ENCODE assay signal across 9 mouse cellular contexts in the genomic region with DNA sequence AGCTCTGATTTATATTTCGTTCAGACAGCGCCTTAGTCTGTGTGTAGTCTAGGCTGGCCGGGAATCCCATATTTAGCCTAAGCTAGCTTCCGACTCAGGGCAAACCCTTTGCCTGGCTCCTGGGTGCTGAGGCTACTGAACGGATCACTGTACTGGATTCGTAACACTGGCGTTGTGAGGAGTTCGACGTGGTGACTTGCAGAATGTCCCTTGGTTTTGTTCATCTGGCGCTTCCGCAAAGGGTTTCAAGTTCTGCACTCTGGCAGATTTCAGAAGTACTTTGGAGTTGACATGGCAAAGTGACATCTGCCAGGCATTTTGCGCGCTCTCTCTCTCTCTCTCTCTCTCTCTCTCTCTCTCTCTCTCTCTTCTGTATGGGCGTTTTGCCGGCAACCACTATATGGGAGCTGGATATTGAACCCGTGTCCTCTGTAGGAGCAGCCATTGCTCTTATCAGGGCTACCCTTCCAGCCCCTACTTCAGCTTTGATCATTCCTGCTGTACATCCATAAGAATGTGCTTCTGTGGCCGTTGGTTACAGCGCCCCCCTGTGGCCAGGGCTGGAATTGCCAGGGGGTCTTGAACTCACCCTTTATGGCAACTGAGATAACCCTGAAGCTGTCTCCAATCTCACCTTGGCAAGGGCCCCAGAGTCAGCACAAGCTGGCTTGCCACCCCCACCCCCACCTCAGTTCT. TPM values are rescaled to one million over a fixed set of nuclear protein-coding genes. Genes with fewer than 3 reads are reported as not detected.
DNase-seq lines count a peak whose midpoint lies in the region; ATAC-seq lines count a peak whose summit lies in the region.
"Had no signal": no experiment of that assay in that cellular context is flagged by ENCODE, and none has a peak within 500 bp of the region (broad histone marks: within the 10 kb centered on the region; RNA-seq: fewer than 3 reads in every experiment).

No protein-coding gene starts in this region.

- H3K36me3 ChIP-seq in kidney, embryonic 14.5 days (ENCODE audit: control insufficient read depth, insufficient read depth, low read length) = no peaks in the 10 kb centered on the region
- H3K36me3 ChIP-seq in liver, embryonic 11.5 days (ENCODE audit: control insufficient read depth, insufficient read depth, low read length) = no peaks in the 10 kb centered on the region
- H3K36me3 ChIP-seq: limb, embryonic 15.5 days had no signal

- no peak overlapping the region for H3K4me3 ChIP-seq in kidney, embryonic 14.5 days (ENCODE audit: low read length)
- no peak overlapping the region for H3K4me3 ChIP-seq in liver, embryonic 11.5 days (ENCODE audit: low read depth, low read length)
- H3K4me3 ChIP-seq: erythroblast, embryonic 14.5 days; limb, embryonic 15.5 days had no signal

- no peak overlapping the region for H3K9ac ChIP-seq in kidney, embryonic 14.5 days (ENCODE audit: low read depth, low read length)
- H3K9ac ChIP-seq in liver, embryonic 11.5 days (ENCODE audit: low read depth, low read length) = no peak overlapping the region
- H3K9ac ChIP-seq: limb, embryonic 15.5 days had no signal

- H3K4me2 ChIP-seq in kidney, embryonic 14.5 days (replicated peaks; ENCODE audit: low read depth, low read length) = no peak overlapping the region
- H3K4me2 ChIP-seq in liver, embryonic 11.5 days = no peak overlapping the region
- H3K4me2 ChIP-seq: limb, embryonic 15.5 days had no signal

- H3K9me3 ChIP-seq in kidney, embryonic 14.5 days (ENCODE audit: control insufficient read depth, low read length) = no peaks in the 10 kb centered on the region
- H3K9me3 ChIP-seq in liver, embryonic 11.5 days (ENCODE audit: control insufficient read depth, low read length) = no peaks in the 10 kb centered on the region
- H3K9me3 ChIP-seq: limb, embryonic 15.5 days had no signal

- no peak overlapping the region for H3K27ac ChIP-seq in kidney, embryonic 14.5 days (ENCODE audit: low read depth, low read length)
- H3K27ac ChIP-seq in liver, embryonic 11.5 days (ENCODE audit: low read depth, low read length) = no peak overlapping the region
- H3K27ac ChIP-seq: limb, embryonic 15.5 days had no signal

- 85% methylated on average over 18 of the region's 18 CpGs for WGBS in kidney, embryonic 14.5 days
- 79% methylated on average over 18 of the region's 18 CpGs for WGBS in liver, embryonic 11.5 days

- peaks cover 21% of the 10 kb centered on the region; the same call in 1 of the 2 replicates for H3K4me1 ChIP-seq in kidney, embryonic 14.5 days (ENCODE audit: control insufficient read depth, insufficient read depth, low read length)
- H3K4me1 ChIP-seq in liver, embryonic 11.5 days (replicated peaks; ENCODE audit: control insufficient read depth, insufficient read depth, low read length) = peaks cover 6% of the 10 kb centered on the region; the same call in 1 of the 2 replicates

- peak; percentile 47 for DNase-seq in kidney, postnatal 10 days
- DNase-seq in ES-CJ7 (ENCODE audit: low read depth, low spot score) = peak; percentile 76
- peak; percentile 33 for DNase-seq in adrenal gland, adult 2 months
- peak; percentile 64 for DNase-seq in liver, embryonic 11.5 days (ENCODE audit: low spot score)
- peak; percentile 63 for DNase-seq in thymus, postnatal 0 days (ENCODE audit: low spot score)

- ATAC-seq in kidney, embryonic 14.5 days (ENCODE audit: low FRiP score, low TSS enrichment) = no peak
- no peak for ATAC-seq in liver, embryonic 11.5 days (replicated peaks; ENCODE audit: low FRiP score)
- no peak for ATAC-seq in frontal cortex, adult (ENCODE audit: low TSS enrichment)

- 0 out of 2 replicates have a peak, but pooled peaks cover 5% of the 10 kb centered on the region for H3K27me3 ChIP-seq in kidney, embryonic 14.5 days (ENCODE audit: control insufficient read depth, insufficient read depth, low read length)
- H3K27me3 ChIP-seq in liver, embryonic 11.5 days (replicated peaks; ENCODE audit: control insufficient read depth, insufficient read depth, low read length) = peaks cover 38% of the 10 kb centered on the region
- H3K27me3 ChIP-seq: limb, embryonic 15.5 days had no signal

RNA-seq across cellular contexts. Expression of gene Gpr157, which starts 4.9 kb away (rescaled TPM):
- polyA plus RNA-seq in kidney, embryonic 14.5 days (2014; fragmentation: Nextera tagmentation; extraction: Ambion mirVana) = 0.20 and 0.24 TPM in 2 replicates
- 1 to 10 TPM; 1.0 to 2.0 TPM for total RNA-seq in adrenal gland, adult 2 months (2021)
- polyA plus RNA-seq in adrenal gland, adult 2 months (2012; rRNA removed) = 1.9 and 2.2 TPM in 2 replicates
- polyA plus RNA-seq in liver, embryonic 11.5 days (2014; fragmentation: Nextera tagmentation; extraction: Ambion mirVana) = 0.29 and 0.31 TPM in 2 replicates
- polyA plus RNA-seq in thymus, postnatal 0 days (2015; fragmentation: Nextera tagmentation; extraction: Ambion mirVana) = 0.42 and 0.59 TPM in 2 replicates

RNA-seq across cellular contexts. Expression of gene Slc2a5, which starts 27.0 kb away (rescaled TPM):
- 0.91 and 2.2 TPM in 2 replicates for polyA plus RNA-seq in kidney, embryonic 14.5 days (2014; fragmentation: Nextera tagmentation; extraction: Ambion mirVana)
- 1 to 10 TPM in 1 of 2 experiments, under 1 TPM in 1; 0.90 to 9.9 TPM for total RNA-seq in adrenal gland, adult 2 months (2021)
- 8.9 and 10.5 TPM in 2 replicates for polyA plus RNA-seq in adrenal gland, adult 2 months (2012; rRNA removed)
- polyA plus RNA-seq in liver, embryonic 11.5 days (2014; fragmentation: Nextera tagmentation; extraction: Ambion mirVana) = 0.14 and 0.48 TPM in 2 replicates
- polyA plus RNA-seq in thymus, postnatal 0 days (2015; fragmentation: Nextera tagmentation; extraction: Ambion mirVana) = 0.17 and 0.22 TPM in 2 replicates
- polyA plus RNA-seq: erythroblast, embryonic 14.5 days had no signal

RNA-seq across cellular contexts. Expression of gene Slc2a7, which starts 56.7 kb away (rescaled TPM):
- not detected in 2 replicates for polyA plus RNA-seq in kidney, embryonic 14.5 days (2014; fragmentation: Nextera tagmentation; extraction: Ambion mirVana)
- not detected for total RNA-seq in adrenal gland, adult 2 months (2021)
- polyA plus RNA-seq in adrenal gland, adult 2 months (2012; rRNA removed) = not detected in 2 replicates
- not detected in 2 replicates for polyA plus RNA-seq in liver, embryonic 11.5 days (2014; fragmentation: Nextera tagmentation; extraction: Ambion mirVana)
- polyA plus RNA-seq in thymus, postnatal 0 days (2015; fragmentation: Nextera tagmentation; extraction: Ambion mirVana) = not detected in 2 replicates
- polyA plus RNA-seq: erythroblast, embryonic 14.5 days; limb, embryonic 15.5 days had no signal
